Mouse (Mus musculus): ENCODE results near the gene Gmpr2.

DNA sequence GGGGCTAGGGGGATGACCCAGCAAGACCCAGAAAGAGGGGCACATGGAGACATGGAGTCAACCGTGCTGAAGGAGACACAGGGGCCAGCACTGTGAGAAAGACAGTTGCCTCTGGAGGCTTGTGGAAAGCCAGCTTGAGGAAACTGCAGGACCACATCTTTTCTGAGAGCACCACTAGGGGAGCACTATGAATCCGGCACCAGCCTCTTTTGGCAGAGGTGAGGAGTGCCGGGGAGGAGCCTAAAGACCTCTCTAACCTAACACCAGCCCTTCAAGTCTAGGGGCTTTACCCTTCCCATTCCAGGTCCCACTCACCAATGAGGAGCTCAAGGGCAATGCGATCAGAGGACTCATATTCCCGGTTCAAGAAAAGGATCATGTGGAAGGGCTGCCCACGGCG is 40.0 kb downstream of the Gmpr2 start:
- no peak for TF ChIP-seq POLR2A (IDR thresholded peaks at IDR 0.05; ENCODE audit: extremely low read depth, insufficient read depth, low read length)
- no peak for TF ChIP-seq CTCF (IDR thresholded peaks at IDR 0.05; ENCODE audit: extremely low read depth, insufficient read depth, low read length)

Measured in cortical plate, adult 2 months (tissue).